Mouse (Mus musculus): ENCODE measurements around the gene Gm9945. TPM values are rescaled to one million over a fixed set of nuclear protein-coding genes. Genes with fewer than 3 reads are reported as not detected.
A peak's percentile ranks its signal among the peaks of the same experiment; 100 is the strongest.

The Gm9945 gene
- polyA plus RNA-seq, 1 experiment from 2014 or later = not detected

DNA sequence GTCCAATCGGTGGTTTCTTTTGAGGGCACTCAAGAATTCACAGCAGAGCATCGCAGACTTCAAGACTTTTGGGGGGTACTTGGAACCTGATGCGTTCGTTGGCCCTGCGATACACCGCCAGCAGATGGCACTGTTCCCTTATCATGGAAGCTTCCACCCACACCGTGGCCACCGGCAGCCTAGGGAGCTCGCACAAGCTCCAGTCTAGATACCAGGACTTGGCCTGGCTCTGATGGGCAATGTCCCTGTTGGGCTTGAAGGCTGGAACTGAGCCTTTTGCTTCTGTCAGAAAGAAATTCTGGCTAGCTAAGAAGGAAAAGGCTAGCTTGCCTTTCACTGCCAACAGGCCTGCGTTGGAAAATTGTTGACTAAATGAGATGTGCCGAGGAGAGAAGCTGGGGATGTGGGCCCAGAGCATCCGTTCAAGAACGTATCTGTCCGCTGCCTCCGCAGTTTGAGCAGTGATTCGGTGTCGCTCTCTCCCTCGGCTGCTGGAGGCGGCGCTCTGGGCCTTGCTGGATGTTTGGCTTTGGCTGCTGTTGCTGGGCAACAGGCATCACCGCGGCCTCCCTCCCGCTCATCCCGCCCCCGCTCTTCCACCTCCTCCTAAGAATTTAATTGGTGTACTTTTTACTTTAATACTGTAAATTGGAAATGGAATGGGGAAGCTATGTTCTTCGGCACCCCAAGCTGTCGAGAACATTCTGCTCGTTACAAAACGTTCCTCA is 9.8 kb upstream of the Gm9945 start, which contains the start of gene Gm9837:
TSS of gene Gm9837 (minus strand) at position 512 of the 728 bp plus-strand sequence.
- peak; percentile 55; the same call in 1 of the 2 replicates for ATAC-seq
- Histone ChIP-seq H3K27me3 (replicated peaks; ENCODE audit: control insufficient read depth, insufficient read depth, low read length) (peaks cover 52% of the 10 kb centered on the region), H3K9ac (ENCODE audit: low read depth, low read length) (no peak within 1 kb of the TSS), H3K4me1 (replicated peaks; ENCODE audit: control insufficient read depth, insufficient read depth, low read length) (no peaks in the 10 kb centered on the region), H3K36me3 (ENCODE audit: control insufficient read depth, insufficient read depth) (no peaks in the 10 kb centered on the region), H3K27ac (ENCODE audit: low read depth, low read length) (no peak within 1 kb of the TSS), H3K4me2 (replicated peaks; ENCODE audit: low read depth) (peak within 1 kb of the TSS; percentile 53), H3K9me3 (ENCODE audit: control insufficient read depth) (no peaks in the 10 kb centered on the region), H3K4me3 (ENCODE audit: low read depth, low read length) (0 out of 2 replicates have a peak within 1 kb of the TSS, but pooled peaks have one; percentile 9)
- WGBS = 5% methylated on average over 29 of the region's 29 CpGs
- TF ChIP-seq CTCF (IDR thresholded peaks at IDR 0.05; ENCODE audit: low read depth) = peak; percentile 97

DNA sequence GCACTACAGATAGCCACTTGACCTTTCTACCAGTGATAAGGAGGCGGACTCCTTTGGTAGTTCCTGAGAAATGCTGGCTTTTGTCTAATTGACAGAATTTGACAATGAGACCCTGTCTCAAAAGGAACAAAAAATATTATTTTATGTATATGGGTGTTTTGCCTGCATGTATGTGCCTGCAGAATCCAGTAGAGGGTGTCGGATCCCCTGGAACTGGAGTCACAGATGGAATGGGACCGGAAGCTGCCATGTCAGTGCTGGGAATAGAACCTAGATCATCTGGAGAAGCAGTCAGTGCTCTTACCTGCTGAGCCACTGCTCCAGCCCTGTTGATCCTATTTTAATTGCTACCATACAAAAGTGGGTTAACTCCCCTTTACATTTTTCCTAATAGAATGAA is 7.3 kb upstream of the Gm9945 start:
- Histone ChIP-seq H3K9me3 (ENCODE audit: control insufficient read depth) (no peaks in the 10 kb centered on the region), H3K4me3 (ENCODE audit: low read depth, low read length) (no peak overlapping the region), H3K36me3 (ENCODE audit: control insufficient read depth, insufficient read depth) (no peaks in the 10 kb centered on the region), H3K27me3 (replicated peaks; ENCODE audit: control insufficient read depth, insufficient read depth, low read length) (peaks cover 60% of the 10 kb centered on the region), H3K4me1 (replicated peaks; ENCODE audit: control insufficient read depth, insufficient read depth, low read length) (no peaks in the 10 kb centered on the region), H3K27ac (ENCODE audit: low read depth, low read length) (no peak overlapping the region), H3K9ac (ENCODE audit: low read depth, low read length) (no peak overlapping the region), H3K4me2 (replicated peaks; ENCODE audit: low read depth) (no peak overlapping the region)
- no peak for ATAC-seq
- peak; percentile 54 for TF ChIP-seq CTCF (IDR thresholded peaks at IDR 0.05; ENCODE audit: low read depth)
- 80% methylated on average over 3 of the region's 3 CpGs for WGBS

DNA sequence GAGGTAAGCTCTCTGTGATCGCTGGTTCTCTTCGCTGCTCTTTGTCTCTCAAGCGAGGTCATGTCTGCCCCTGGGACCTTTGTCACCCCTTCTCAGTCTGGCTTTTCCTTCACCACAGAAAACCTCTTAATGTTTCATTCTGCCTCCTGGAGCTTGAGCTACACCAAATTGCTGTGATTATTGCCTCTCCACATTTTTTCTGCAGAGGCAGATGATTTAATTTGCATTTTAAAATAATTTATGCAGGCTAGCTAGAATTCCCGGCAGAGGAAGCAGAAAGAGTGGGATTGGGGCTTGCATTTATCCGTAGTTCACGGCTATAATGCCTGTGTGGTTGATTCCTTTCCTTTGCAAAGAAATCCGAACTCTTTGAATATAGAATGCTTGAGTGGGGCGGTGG is 4.3 kb upstream of the Gm9945 start:
- Histone ChIP-seq H3K27me3 (replicated peaks; ENCODE audit: control insufficient read depth, insufficient read depth, low read length) (peaks cover 66% of the 10 kb centered on the region), H3K4me1 (replicated peaks; ENCODE audit: control insufficient read depth, insufficient read depth, low read length) (no peaks in the 10 kb centered on the region), H3K9ac (ENCODE audit: low read depth, low read length) (no peak overlapping the region), H3K9me3 (ENCODE audit: control insufficient read depth) (no peaks in the 10 kb centered on the region), H3K4me3 (ENCODE audit: low read depth, low read length) (no peak overlapping the region), H3K27ac (ENCODE audit: low read depth, low read length) (no peak overlapping the region), H3K4me2 (replicated peaks; ENCODE audit: low read depth) (no peak overlapping the region), H3K36me3 (ENCODE audit: control insufficient read depth, insufficient read depth) (no peaks in the 10 kb centered on the region)
- WGBS = 41% methylated on average over 8 of the region's 8 CpGs
- TF ChIP-seq CTCF (IDR thresholded peaks at IDR 0.05; ENCODE audit: low read depth) = no peak
- ATAC-seq = no peak

GRCm38 (mm10) chr11:53477833-53478232 is 2.1 kb upstream of the Gm9945 start:
- no peak for TF ChIP-seq CTCF (IDR thresholded peaks at IDR 0.05; ENCODE audit: low read depth)
- 59% methylated on average over 7 of the region's 7 CpGs for WGBS
- Histone ChIP-seq H3K9ac (ENCODE audit: low read depth, low read length) (no peak overlapping the region), H3K4me1 (replicated peaks; ENCODE audit: control insufficient read depth, insufficient read depth, low read length) (no peaks in the 10 kb centered on the region), H3K27me3 (replicated peaks; ENCODE audit: control insufficient read depth, insufficient read depth, low read length) (peaks cover 60% of the 10 kb centered on the region), H3K4me3 (ENCODE audit: low read depth, low read length) (no peak overlapping the region), H3K4me2 (replicated peaks; ENCODE audit: low read depth) (no peak overlapping the region), H3K27ac (ENCODE audit: low read depth, low read length) (no peak overlapping the region), H3K9me3 (ENCODE audit: control insufficient read depth) (no peaks in the 10 kb centered on the region), H3K36me3 (ENCODE audit: control insufficient read depth, insufficient read depth) (no peaks in the 10 kb centered on the region)
- no peak for ATAC-seq

DNA sequence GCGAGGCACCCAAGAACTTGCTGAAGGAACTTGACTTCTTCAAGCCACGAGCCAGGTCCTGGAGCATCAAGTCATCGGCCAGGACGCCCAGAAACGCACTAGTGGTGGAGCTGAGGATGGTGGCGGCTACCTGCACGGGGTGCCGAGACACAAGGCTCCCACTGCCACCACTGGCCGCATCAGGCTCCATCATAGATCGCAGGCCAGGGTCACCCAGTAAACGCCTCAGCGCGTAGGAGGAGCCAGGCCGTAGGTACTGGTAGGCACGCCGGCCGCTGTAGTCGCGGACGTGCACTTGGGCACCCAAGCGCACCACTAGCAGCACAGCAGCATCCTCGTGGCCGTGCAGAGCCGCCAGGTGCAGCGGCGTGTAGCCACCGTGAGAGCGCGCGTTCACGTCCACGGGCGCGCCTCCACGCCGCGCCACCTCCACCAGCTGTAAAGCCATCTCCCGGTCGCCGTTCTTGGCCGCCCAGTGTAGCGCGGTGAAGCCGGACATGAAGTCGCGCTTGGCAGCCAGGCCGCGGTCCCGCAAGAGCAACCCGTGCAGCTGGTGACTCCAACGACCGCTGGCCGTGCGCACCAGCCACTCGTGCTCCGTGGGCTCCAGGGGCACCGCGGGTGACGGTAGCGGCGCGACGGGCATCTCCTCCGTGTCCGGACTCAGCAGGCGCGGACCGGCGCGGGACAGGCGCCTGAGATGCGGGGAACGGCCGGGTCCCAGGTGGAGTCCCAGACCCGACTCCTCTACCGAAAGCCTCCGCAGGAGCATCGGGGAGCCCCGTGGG is 1.4 kb upstream of the Gm9945 start:
- H3K4me1 ChIP-seq (replicated peaks; ENCODE audit: control insufficient read depth, insufficient read depth, low read length) = no peaks in the 10 kb centered on the region
- H3K4me3 ChIP-seq (ENCODE audit: low read depth, low read length) = peak overlapping the region; percentile 53
- peak overlapping the region; percentile 40; the same call in 1 of the 2 replicates for H3K9ac ChIP-seq (ENCODE audit: low read depth, low read length)
- peak overlapping the region; percentile 66 for H3K4me2 ChIP-seq (replicated peaks; ENCODE audit: low read depth)
- H3K27me3 ChIP-seq (replicated peaks; ENCODE audit: control insufficient read depth, insufficient read depth, low read length) = peaks cover 60% of the 10 kb centered on the region
- WGBS = 7% methylated on average over 75 of the region's 79 CpGs
- H3K36me3 ChIP-seq (ENCODE audit: control insufficient read depth, insufficient read depth) = no peaks in the 10 kb centered on the region
- ATAC-seq = no peak
- no peaks in the 10 kb centered on the region for H3K9me3 ChIP-seq (ENCODE audit: control insufficient read depth)
- no peak overlapping the region for H3K27ac ChIP-seq (ENCODE audit: low read depth, low read length)
- TF ChIP-seq CTCF (IDR thresholded peaks at IDR 0.05; ENCODE audit: low read depth) = no peak

DNA sequence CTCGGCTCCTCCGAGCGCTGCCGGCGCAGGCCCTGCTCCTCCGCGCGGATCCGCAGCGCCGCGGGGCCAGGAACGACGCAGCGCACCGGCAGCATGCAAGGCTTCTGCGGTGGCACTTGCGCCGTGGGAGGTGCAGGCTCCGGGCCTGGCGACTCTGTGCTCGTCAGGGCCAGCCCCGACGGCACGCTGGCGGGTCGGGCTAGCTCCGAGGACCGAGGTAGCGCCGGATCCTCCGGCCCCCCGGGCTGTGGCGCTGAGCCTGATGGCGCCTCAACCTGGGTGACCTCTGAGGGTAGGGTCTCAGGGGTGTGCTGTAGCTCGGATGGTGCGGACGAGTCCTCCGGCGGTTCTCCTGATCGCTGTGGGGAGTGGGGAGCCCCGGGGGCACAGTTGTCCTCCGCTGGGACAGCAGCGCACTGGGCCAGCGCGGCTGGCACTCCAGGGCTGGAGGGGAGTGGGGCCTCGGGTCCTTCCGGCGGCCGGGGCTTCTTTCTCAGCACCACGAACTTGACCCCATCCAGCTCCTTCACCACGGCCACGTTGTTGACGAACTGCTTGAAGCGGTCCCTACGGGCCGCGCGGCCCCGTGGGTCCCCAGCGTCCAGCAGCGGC is 689 bp upstream of the Gm9945 start:
- H3K9me3 ChIP-seq (ENCODE audit: control insufficient read depth) = no peaks in the 10 kb centered on the region
- H3K4me1 ChIP-seq (replicated peaks; ENCODE audit: control insufficient read depth, insufficient read depth, low read length) = no peaks in the 10 kb centered on the region
- no peak for TF ChIP-seq CTCF (IDR thresholded peaks at IDR 0.05; ENCODE audit: low read depth)
- H3K27ac ChIP-seq (ENCODE audit: low read depth, low read length) = no peak overlapping the region
- peak; percentile 4 for ATAC-seq
- peak overlapping the region; percentile 53 for H3K4me3 ChIP-seq (ENCODE audit: low read depth, low read length)
- no peaks in the 10 kb centered on the region for H3K36me3 ChIP-seq (ENCODE audit: control insufficient read depth, insufficient read depth)
- peaks cover 56% of the 10 kb centered on the region for H3K27me3 ChIP-seq (replicated peaks; ENCODE audit: control insufficient read depth, insufficient read depth, low read length)
- 2% methylated on average over 62 of the region's 62 CpGs for WGBS
- H3K9ac ChIP-seq (ENCODE audit: low read depth, low read length) = peak overlapping the region; percentile 40; the same call in 1 of the 2 replicates
- H3K4me2 ChIP-seq (replicated peaks; ENCODE audit: low read depth) = peak overlapping the region; percentile 66

Measured in intestine, postnatal 0 days (tissue).